ENCODE assay signal across 9 mouse cellular contexts in the genomic region with DNA sequence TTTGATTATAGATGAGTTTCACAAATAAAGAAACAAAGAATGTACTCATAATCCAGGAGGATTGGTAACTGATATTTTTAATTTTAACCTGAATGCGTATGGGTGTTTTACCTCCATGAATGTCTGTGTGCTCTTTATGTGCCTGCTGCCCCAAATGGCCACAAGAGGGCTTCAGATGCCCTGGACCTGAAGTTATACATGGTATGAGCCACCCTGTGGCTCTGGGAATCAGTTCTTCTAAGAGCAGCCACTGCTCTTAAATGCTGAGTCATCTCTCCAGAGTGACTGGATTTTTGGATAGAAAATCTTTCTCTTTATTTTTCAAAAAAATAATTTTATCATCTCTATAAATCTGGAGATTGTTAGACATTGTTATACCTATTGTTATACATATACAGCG.
DNase-seq lines count a peak whose midpoint lies in the region; ATAC-seq and TF ChIP-seq lines count a peak whose summit lies in the region.
"Had no signal": no experiment of that assay in that cellular context is flagged by ENCODE, and none has a peak within 500 bp of the region (broad histone marks: within the 10 kb centered on the region; RNA-seq: fewer than 3 reads in every experiment).

No protein-coding gene starts in this region.

- TF ChIP-seq CTCF in gastrocnemius, adult 2 months (IDR thresholded peaks at IDR 0.05) = peak; percentile 34
- TF ChIP-seq CTCF in stomach, postnatal 0 days (IDR thresholded peaks at IDR 0.05; ENCODE audit: low read depth) = peak; percentile 68

- DNase-seq in gastrocnemius, adult 2 months = no peak
- no peak for DNase-seq in gastrocnemius, postnatal 36 days
- DNase-seq in thymus, postnatal 14 days = peak; percentile 10
- no peak for DNase-seq in thymus, postnatal 10 days (ENCODE audit: low spot score in 2 of 2)
- peak; percentile 20 for DNase-seq in forelimb bud, embryonic 11.5 days (ENCODE audit: low read depth, low spot score)
- peak; percentile 23 for DNase-seq in stomach, postnatal 0 days (ENCODE audit: low spot score)
- DNase-seq in ovary, postnatal 36 days (ENCODE audit: low spot score) = no peak
- DNase-seq in ovary, adult 18-20 months (ENCODE audit: low spot score) = no peak

- 98% methylated on average over 2 of the region's 2 CpGs for WGBS in stomach, postnatal 0 days

- H3K27ac ChIP-seq in gastrocnemius, adult 2 months = no peak overlapping the region
- H3K27ac ChIP-seq in stomach, postnatal 0 days (replicated peaks) = no peak overlapping the region

- no peak overlapping the region for H3K4me3 ChIP-seq in gastrocnemius, adult 2 months
- no peak overlapping the region for H3K4me3 ChIP-seq in stomach, postnatal 0 days (ENCODE audit: low read depth, low read length)

- no peak for TF ChIP-seq EP300 in stomach, postnatal 0 days (optimal IDR thresholded peaks at IDR 0.05)

- no peaks in the 10 kb centered on the region for H3K4me1 ChIP-seq in stomach, postnatal 0 days (replicated peaks; ENCODE audit: control insufficient read depth, insufficient read depth)

- peaks cover 6% of the 10 kb centered on the region for H3K36me3 ChIP-seq in stomach, postnatal 0 days (ENCODE audit: control insufficient read depth, insufficient read depth, low read length)

- no peaks in the 10 kb centered on the region for H3K9me3 ChIP-seq in stomach, postnatal 0 days (ENCODE audit: control insufficient read depth, low read length)

- no peak overlapping the region for H3K4me2 ChIP-seq in stomach, postnatal 0 days (replicated peaks; ENCODE audit: low read depth)

- no peaks in the 10 kb centered on the region for H3K27me3 ChIP-seq in stomach, postnatal 0 days (ENCODE audit: control insufficient read depth, insufficient read depth, low read length)

- no peak overlapping the region for H3K9ac ChIP-seq in stomach, postnatal 0 days (ENCODE audit: low read length)

- intact Hi-C loops in gastrocnemius, adult 2 months (cut with DNase I) = no loop called here
- intact Hi-C loops in gastrocnemius, postnatal 36 days (cut with DNase I) = no loop called here

- no peak for ATAC-seq in stomach, postnatal 0 days (ENCODE audit: low FRiP score, low TSS enrichment)
- ATAC-seq: midbrain, embryonic 16.5 days had no signal

Comparison
In these comparisons a context has a peak if more than half of its experiments do, and no peak if none do; other contexts are left out.
1. DNase-seq: peak in thymus, postnatal 14 days (single experiment), forelimb bud, embryonic 11.5 days (single experiment) and stomach, postnatal 0 days (single experiment); none in gastrocnemius, adult 2 months (single experiment), gastrocnemius, postnatal 36 days (0 of 2), thymus, postnatal 10 days (0 of 2), ovary, postnatal 36 days (single experiment) and ovary, adult 18-20 months (single experiment).